Mouse (Mus musculus) kidney, postnatal 36 days (tissue): ENCODE results near the gene Adcyap1r1.
A peak's percentile ranks its signal among the peaks of the same experiment; 100 is the strongest.

ENCODE experiments used
- DNase-seq, 2 experiments: peaks; one replicate each; pipeline ENCODE4 v3.0.0; 2021 to 2022; ENCODE audit warnings: mixed read lengths in 2 of 2

Adcyap1r1 gene

GRCm38 (mm10) chr6:55451771-55452371, at the start of gene Adcyap1r1:
Gene Adcyap1r1 (plus strand): TSS chr6:55451978.
- peak in 1 of 2 experiments; percentile 19 for DNase-seq

GRCm38 (mm10) chr6:55402041-55402776, 49.6 kb upstream of the Adcyap1r1 start:
- DNase-seq = no peak

GRCm38 (mm10) chr6:55403411-55404309, 48.1 kb upstream of the Adcyap1r1 start:
- no peak for DNase-seq

GRCm38 (mm10) chr6:55404421-55404990, 47.3 kb upstream of the Adcyap1r1 start:
- DNase-seq = no peak

- no peak for DNase-seq
Observed at GRCm38 (mm10) chr6:55407345-55407744, 44.4 kb upstream of the Adcyap1r1 start.

GRCm38 (mm10) chr6:55410119-55410775, 41.5 kb upstream of the Adcyap1r1 start:
- DNase-seq = peak in 1 of 2 experiments; percentile 25

GRCm38 (mm10) chr6:55410977-55411376, 40.8 kb upstream of the Adcyap1r1 start:
- DNase-seq = no peak

GRCm38 (mm10) chr6:55416202-55416601, 35.6 kb upstream of the Adcyap1r1 start:
- no peak for DNase-seq

GRCm38 (mm10) chr6:55418746-55419410, 32.9 kb upstream of the Adcyap1r1 start:
- DNase-seq = peak in 1 of 2 experiments; percentile 39

- no peak for DNase-seq
Observed at GRCm38 (mm10) chr6:55420411-55420810, 31.4 kb upstream of the Adcyap1r1 start.

GRCm38 (mm10) chr6:55420869-55421361, 30.9 kb upstream of the Adcyap1r1 start:
- no peak for DNase-seq

- DNase-seq = no peak
Observed at GRCm38 (mm10) chr6:55432121-55432520, 19.7 kb upstream of the Adcyap1r1 start.

- peak in 1 of 2 experiments; percentile 5 for DNase-seq
Observed at GRCm38 (mm10) chr6:55434360-55434759, 17.4 kb upstream of the Adcyap1r1 start.

- DNase-seq = no peak
Observed at GRCm38 (mm10) chr6:55435266-55436159, 16.3 kb upstream of the Adcyap1r1 start.

GRCm38 (mm10) chr6:55437919-55438318, 13.9 kb upstream of the Adcyap1r1 start:
- no peak for DNase-seq

GRCm38 (mm10) chr6:55438837-55439236, 12.9 kb upstream of the Adcyap1r1 start:
- no peak for DNase-seq

- no peak for DNase-seq
Observed at GRCm38 (mm10) chr6:55443927-55444688, 7.7 kb upstream of the Adcyap1r1 start.

- no peak for DNase-seq
Observed at GRCm38 (mm10) chr6:55444721-55445120, 7.1 kb upstream of the Adcyap1r1 start.

GRCm38 (mm10) chr6:55448199-55448598, 3.6 kb upstream of the Adcyap1r1 start:
- no peak for DNase-seq
